Mouse (Mus musculus) regulatory T cell (primary cell): ENCODE measurements around the gene Flad1.

Experiments
- in situ Hi-C: fragments of 300-600 bp; cut with MboI, MseI; formaldehyde crosslinking; loops from one replicate; pipeline ENCODE4 v1.15.1; 2025; ENCODE audit warnings: high pct_unique_total_duplicates

Flad1 gene

DNA sequence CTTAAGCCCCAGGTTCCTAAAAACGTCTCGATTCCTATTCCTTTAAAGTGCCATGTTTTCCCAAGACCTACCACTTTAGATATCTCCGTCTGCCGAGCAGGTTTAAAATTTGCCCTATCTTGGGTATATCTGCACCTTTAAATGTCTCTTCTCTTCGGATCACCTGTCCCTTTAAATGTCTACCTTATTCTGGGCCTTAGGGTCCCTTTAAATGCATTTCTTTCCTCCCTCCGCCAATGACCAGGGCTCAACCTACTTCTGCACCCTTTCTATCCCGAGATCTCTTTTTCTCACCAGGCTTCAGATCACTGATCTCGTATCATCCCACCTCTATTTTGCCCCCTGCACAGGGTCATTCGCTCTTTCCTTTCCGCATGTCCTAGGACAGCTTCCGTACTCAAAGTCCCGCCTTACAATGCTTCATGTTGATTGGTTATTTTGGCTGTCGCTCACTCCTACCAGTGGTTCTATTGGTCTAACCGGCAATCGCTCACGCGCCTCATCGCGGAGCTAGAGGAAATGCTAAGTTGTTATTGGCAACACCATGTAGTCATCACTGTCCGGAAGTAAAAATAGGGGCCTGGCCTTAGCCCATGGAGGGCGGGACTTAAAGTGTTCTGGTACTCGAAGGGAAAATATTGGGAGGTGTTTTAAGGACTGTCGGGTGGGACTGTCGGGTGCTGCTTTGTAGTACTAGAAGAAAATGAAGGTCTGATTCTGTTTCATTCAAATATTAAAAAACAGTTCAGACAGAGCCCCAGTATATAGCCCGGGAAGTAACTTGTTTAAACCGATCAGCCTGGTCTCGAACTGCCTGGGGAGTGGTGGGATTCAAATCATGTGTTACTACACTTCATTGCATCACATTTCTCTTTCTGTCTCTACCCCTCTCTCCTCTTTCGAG, at the start of gene Flad1:
Gene Flad1, minus strand, starts transcription at position 381 of the 904 bp plus-strand sequence.
- in situ Hi-C loops, result no loop called here

DNA sequence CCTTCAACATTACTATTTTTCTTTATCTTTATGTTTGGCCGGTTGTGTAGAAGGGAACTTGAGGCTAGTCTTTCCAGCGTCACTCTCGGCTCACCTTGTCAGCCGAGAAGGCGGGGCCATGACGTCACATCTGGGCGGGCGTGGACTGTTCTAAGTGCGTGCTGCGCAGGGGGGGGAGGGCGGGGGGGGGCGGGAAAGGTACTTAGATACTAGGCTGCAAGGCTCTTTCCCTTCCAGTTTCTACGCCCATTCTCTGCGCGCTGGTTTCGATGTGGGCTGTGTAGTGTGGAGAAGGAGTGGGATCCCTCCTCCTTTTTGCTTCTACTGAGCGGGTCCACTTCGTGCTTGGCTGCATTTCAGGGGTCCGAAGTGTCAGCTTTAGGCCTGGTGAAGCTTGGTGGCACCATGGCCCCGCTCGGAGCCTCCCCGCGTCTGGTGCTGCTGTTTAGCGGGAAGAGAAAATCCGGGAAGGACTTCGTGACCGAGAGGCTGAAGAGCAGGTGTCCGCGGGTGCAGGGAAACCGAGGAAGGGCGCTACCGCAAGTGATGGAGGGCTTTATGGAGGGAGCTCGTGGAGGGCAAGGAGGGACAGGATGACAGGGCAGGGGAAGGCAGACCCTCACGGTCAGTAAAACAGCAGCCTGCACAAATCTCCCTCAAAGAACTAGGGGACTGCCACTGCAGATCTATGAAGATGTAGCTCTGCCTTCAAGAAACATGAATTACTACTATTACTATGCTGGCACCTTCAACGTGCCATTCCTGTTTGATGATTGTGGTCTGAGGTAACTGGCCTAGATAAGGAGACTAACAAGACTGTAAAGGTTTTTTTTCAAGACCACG, 47.5 kb upstream of the Flad1 start:
- in situ Hi-C loops, result no loop called here

DNA sequence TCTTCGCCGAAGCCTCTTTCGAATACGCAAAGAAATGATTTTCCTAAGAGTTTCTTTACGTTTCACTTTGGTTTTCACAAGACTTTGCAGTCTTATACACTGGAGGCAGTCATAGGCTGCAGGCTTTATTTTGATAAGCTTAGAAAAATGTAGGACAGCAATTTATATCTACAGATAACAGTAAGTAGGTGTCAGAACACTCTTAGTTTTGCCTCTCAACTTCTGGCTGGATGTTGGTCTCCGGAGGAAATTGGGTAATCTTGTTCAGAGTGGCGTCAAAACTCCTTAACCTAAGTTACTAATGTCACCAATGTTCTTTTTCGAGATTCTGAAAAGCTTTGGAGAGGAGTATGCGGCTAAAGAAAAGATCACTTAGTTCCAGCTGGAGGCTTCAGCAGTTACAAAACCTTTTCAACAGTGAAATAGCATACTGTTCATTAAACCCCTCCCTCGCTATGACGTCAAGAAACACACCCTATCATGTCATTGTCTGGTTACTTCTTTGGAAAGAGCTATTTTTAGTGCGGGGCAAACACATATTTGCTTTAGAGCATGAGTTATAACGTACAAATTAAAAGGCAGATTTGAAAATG, 46.8 kb upstream of the Flad1 start:
- in situ Hi-C loops, result no loop called here

DNA sequence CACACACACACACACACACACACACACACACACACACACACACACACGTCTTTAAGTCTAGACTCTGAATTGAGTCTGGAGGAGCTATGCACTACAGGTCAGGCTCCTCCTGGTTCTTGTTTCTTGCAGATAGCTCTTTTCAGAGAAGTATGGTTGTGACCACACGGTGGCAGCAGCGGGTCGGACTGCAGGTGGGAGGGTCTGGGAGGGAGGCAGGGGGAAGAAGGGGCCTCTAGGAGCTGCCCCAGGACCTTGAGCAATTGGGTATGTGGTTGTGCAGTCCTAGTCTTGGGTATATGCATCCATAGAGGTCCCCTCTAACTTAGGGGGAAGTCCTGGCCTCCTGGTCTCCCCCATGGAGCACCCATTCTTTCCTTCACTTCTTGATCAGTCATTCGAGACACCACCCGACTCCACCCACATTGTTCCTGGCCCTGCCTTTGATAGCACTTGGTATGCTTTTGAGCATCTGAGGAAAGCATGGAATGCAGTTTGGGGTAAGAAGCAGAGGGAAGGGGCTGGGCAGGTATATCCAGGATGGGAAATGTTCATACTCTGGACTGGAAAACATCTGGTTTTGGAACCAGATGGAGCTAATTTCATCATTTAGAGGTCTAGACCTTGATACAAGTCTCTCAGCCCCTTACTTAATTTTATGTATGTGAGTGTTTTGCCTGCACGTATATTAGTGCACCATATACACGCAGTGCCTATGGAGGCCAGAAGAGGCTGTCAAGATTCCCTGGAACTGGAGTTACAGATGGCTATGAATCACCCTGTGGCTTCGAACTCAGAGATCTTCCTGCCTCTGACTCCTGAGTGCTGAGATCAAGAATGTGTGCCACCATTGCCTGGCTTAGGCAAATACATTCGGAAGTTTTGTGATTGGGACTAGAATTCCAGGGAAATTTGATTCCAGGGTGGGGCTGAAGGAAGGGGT, 45.3 kb upstream of the Flad1 start:
- in situ Hi-C loops, result no loop called here

DNA sequence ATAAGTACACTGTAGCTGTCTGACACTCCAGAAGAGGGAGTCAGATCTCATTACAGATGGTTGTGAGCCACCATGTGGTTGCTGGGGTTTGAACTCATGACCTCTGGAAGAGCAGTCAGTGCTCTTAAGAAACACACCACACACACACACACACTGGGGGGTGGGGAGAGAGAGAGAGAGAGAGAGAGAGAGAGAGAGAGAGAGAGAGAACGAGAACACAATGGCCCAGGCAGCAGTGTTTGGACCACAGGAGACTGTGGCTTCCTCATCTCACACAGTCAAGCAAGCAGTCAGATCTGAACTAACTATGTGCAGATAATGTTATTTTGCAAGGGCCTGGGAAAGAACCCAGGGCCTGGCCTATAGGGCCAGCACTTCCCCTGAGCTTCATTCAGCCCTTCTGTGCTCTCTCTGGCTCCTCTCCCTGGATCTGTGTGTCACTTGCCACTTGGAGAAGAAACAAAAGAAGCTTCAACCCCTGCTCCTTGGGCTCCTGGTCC, 44.2 kb upstream of the Flad1 start:
- in situ Hi-C loops, result no loop called here

DNA sequence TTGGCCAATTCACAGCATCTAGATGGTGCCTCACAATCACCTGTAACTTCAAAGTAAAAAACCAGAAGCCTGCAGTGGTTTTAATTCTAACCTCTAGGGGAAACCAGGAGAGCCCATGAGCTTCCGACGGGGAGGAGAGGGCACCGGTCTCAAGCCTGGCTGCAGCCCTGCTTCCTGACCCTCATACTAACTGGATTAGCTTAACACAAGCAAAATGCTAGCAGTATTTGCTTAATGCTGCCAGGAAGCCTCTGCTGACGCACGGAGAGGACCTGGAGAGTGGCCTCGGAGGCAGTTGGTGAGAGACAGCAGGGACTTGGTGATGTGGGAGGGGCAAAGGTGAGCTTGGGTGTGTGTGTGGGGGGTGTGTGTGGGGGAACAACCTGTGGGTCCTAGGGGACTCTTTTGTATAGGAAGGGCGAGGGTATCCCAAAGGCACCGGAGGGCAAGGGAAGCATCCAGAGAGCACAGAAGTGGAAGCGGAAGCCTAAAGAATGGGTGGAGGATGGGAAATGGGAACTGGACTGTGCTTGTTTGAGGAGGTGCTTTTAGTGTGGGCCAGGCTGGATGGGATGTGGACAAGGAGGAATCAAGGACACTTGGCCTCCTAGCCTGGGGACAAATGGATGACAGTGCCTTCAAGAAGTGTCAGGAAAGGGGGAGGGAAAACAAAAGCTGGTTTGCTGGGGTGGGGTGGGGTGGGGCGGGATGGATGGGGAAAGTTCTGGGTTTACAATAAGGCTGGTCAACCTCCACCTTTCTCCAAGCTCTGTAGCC, 42.9 kb upstream of the Flad1 start, which contains the start of gene Pmvk:
Gene Pmvk, plus strand, starts transcription at position 141 of the 777 bp plus-strand sequence.
- in situ Hi-C loops, result no loop called here

DNA sequence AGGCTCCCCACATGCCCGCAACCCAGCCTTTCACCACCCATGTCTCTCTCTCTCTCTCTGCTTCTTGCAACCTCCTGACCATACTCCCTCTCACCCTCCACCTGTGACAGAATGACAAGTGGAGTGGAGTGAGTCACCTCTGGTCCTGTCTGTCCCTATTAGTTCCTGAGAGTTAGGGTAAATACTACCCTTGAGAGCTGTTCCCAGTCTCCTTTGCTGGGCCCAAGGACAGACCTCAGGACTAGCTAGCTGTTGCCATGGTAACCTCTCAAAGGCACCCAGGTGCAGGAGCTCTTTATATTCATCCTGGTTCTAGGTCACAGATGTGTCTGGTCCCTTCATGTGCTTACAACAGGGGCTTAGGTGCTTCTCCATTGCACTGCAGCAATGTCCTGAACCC, 40.2 kb upstream of the Flad1 start:
- in situ Hi-C loops, result no loop called here

DNA sequence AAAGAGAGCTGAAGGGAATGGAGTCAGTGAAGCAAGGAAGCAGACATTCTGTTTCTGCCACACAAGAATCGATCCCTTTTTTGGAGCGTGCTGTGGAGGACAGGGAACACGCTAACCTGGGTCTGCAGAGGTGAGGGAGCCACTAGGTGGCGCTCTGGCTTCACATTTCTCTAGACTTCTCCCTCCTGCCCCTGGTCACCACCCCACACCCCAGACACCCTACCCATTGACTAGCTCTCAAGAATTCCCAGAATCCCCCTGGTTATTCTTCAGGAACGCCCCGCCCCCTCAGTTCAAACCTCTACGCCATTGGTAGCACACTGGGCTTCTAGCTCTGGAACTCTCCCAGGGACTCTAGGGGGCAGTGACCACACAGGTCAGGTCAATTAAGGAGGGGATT, 37.9 kb upstream of the Flad1 start:
- in situ Hi-C loops, result loop anchor here (5.0 kb wide), 1 partner anchor 33 kb away; no protein-coding TSS in a partner anchor

DNA sequence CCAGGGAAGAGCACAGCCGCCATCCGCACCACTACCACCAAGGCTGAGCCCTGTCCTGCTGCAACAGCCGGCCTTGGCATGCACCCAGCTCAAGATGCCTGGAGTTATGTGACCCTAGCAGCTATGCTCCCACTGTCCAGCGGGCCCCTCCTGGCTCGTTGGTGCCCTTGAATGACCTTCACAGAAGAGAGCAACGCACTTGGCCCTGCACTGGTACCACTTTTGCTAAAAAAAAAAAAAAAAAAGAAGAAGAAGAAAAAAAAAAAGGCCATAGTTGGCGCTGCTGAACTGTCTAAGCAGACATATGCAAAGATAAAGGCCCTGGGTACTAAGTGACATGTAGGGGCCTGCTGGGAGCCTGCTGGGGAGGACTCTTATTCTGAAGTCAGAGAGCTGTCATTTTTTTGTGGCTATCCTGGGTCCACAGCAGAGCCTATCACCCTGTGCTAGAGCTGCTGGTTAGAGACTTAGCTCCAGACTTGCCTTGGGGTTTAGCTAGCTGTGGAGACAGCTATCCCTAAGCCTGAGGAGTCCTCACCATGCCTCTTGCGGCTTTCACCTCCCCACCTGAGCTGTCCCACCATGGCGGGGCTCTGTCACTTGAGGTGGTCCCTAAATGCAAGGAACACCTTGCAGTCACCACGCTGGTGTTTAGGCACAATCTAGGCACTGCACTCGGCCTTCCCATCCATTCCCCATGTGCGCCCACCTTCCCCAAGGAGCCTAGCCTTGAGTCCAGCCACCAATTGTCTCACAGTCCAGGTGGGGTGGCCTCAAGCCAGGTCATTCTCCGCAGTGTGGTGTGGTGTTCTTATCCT, 37.3 kb upstream of the Flad1 start:
- in situ Hi-C loops, result loop anchor here (5.0 kb wide), 1 partner anchor 33 kb away; no protein-coding TSS in a partner anchor

DNA sequence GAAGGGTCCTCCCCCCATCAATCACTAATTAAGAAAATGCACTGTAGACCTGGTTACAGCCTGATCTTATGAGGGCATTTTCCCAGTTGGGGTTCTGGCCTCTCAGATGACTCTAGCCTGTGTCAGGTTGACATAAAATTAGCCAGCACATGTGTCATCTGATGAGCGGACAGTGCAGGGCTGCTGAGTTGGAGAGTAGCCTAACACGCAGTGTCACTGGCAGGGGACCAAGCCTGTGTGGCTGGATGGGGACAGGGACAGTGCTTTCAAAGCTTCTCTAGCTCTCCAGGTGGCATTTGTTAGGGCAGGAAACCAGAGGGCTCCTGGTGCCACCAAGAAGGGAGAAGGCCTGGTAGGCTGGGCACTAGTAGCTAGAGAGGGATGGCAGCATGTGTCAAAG, 29.0 kb upstream of the Flad1 start:
- in situ Hi-C loops, result no loop called here

DNA sequence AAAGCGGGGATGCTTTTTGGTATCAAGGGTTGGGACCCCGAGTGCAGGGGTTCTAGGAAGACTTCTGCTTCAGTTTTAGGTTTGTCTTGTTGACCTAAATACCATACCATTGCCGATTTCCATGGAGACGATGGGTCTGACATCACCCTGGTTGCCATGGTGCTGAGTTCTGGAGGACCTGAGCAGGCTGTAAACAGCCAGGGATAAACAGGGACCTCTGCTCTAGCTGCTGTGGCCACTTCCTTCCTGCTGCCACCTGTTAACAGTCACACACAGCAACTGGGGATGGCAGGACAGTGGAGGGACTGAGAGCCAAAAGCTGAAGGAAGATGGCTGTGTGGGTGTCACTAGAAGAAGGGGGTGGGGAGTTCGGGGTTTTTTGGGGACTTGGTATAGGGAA, 25.6 kb upstream of the Flad1 start:
- in situ Hi-C loops, result no loop called here

DNA sequence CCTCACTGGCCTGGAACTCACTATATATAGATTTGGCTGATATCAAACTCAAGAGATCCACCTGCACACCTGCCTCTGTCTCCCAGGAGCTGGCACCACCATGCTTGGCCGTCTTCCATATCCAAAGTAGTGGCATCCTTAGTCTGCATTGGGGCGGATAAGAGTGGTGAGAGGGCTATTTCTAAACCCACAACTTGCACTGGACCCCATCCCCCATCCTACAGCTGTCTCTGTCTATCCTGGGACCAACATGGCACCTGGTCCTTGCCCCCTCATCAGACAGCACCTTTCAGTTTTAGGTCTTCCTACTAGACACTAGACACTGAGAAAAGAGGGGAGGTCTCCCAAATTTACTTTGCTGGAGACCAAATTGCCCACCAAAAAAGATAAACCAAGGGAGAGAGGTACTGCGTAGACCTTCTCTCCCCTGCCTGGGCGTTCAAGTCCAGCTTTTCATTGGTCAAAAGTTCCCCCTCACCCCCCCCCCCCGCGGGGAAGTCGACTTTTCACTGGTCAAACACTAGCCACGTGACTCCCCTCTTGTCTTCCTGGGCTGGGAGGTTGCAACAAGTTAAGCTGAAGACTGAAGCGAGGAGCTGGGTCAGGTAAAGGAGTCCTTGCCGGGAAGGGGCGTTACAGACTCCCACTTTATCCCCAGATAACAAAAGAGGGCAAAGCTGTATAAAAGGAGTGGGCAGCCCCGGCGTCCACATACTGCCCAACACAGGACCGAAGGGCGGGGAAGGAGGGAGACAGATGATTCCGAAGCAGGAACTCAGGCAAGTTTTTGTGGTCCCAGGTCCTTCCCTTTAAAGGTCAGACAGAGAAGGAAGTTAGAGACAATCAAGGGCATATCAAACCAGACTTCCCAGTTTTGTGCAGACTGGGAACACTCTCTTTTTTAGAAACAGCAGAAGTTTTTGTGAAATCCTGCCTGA, 24.8 kb upstream of the Flad1 start, which contains the start of gene Pbxip1:
Gene Pbxip1, plus strand, starts transcription at position 531 of the 938 bp plus-strand sequence.
- in situ Hi-C loops, result no loop called here

DNA sequence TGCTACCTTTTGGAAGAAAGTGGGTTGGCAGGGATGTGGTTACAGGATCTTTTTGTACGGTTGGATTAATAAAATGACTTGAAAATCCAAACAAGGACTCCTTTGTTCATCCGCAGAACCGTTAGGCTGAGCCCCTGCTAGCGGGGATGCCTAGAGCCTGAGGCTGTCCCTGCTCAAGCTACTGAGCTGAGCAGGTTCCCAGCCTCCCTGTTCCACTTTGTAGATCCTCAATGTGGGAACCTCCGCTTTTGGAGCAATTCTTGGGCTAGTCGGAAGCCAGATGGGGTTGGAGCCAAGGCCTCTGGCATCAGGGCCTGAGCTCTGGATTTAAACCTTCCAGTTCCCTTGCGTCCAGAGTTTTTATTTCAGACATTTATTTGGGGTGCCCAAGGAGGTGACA, 23.4 kb upstream of the Flad1 start:
- in situ Hi-C loops, result no loop called here

DNA sequence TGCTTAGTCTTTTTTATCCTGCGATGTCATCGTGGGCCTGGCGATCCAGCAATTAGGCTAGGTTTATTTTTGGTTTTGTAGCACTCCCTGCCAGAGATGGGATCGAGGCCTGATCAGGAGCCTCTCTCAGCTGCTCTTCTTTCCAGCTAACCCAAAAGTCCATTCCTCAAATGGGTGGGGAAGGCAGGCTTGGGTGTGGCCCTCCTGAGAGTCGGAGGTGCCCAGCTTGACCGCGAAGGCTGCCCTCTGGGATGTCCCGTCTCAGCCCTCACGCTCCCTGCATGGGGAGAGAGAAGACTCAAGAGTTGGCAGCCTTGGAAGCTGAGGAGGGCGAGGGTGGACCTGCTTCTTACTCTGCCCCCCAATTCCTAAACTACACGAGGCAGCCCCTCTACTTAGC, 22.9 kb upstream of the Flad1 start:
- in situ Hi-C loops, result no loop called here

DNA sequence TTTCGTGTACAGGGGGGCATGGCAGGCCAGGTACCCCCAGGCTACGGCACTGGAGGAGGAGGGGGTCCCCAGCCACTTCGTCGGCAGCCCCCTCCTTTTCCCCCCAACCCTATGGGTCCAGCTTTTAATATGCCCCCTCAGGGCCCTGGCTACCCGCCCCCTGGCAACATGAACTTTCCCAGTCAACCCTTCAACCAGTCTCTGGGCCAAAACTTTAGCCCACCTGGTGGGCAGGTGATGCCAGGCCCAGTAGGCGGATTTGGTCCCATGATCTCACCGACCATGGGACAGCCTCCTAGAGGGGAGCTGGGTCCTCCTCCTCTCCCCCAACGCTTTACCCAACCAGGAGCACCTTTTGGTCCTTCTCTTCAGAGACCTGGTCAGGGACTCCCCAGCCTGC, 20.9 kb upstream of the Flad1 start:
- in situ Hi-C loops, result no loop called here

DNA sequence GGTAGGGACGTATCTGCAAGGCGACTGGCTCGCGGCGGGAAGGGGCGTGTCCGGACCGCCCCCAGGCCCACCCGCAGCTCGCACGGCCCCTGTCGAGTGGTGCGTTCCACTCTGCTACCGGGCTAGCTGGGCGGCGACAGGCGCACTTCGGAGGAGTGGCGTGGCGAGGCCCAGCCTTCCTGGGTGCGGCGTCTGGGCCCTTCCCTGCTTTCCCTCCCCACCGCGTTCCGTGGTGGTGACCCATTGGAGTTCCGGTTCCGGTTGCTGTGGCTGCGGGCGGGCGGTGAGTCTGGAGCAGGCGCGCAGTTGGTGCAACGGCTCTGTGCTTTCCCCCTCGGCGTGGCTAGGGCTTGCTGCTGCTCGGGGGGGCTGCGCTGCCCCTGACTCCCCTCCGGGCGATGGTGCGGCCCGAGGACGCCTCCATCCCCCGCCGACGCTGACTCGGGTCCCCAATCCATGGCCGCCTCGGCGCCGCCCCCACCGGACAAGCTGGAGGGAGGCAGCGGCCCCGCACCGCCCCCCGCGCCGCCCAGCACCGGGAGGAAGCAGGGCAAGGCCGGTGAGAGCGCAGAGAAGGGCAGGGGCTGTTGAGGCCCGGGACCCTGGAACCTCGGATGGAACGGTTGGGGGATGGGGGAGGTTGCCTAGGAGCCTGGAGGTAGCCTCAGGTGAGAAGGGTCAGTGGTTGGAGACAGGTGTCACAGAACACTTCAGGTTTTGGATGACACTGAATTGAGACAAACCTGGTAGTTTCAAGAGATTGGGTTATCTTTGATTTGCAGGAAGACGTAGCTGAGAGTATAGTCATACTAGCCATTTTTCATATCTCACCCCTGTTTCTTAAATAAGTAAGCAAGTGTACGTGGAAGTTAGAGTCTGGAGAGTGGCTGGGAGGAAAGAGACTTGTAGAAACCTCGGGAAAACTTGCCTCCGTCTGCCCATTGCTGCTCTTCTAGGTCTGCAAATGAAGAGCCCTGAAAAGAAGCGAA, 18.8 kb upstream of the Flad1 start, which contains the start of gene Pygo2:
Gene Pygo2, plus strand, starts transcription at position 44 of the 989 bp plus-strand sequence.
- in situ Hi-C loops, result no loop called here
